Mouse (Mus musculus): ENCODE results near the gene Tmem198. TPM values are rescaled to one million over a fixed set of nuclear protein-coding genes. Genes with fewer than 3 reads are reported as not detected.

Tmem198 gene
- polyA plus RNA-seq, 1 experiment from 2014 or later, result not detected

DNA sequence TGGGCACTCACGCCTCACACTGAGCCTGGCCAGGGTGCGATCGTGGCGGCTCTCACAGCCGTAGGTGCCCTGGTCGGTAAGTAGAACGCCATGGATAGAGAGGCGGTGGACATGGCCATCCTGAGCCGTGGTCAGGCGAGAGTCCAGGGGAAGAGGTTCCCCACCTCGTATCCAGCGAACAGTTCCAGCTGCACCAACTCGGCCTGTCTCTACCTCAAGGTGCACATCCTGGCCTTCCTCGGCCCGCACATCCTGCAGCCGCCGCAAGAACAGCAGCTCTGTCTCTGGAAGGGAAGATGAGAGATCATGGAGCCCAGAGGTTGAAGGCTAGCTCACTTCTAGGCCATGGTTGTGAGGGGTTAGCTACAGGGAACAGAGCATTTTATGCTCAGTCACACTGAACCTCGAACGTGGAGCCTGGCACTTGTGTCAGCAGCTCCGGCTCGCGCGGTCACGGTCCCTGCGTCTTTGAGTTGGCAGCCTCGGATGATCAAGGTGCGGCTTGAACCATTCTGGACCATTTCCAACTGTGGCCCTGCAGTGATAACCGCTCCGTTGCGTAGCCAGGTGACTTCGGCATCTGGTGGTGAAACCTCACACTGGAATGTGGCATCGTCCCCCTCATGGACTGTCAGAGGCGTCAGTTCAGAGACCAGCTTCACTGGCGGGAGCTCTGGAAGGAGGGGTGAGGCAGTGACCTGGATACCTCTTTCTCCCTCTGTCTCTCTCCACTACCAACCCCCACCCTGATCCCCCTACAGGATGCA lies 11.6 kb downstream of the Tmem198 start:
- Histone ChIP-seq H3K36me3 (ENCODE audit: inconsistent target) (no peaks in the 10 kb centered on the region), H3K27ac (no peak overlapping the region), H3K4me3 (ENCODE audit: inconsistent target) (no peak overlapping the region), H3K79me2 (ENCODE audit: inconsistent target) (no peaks in the 10 kb centered on the region)
- WGBS (ENCODE audit: missing documents), result 96% methylated on average over 34 of the region's 34 CpGs

DNA sequence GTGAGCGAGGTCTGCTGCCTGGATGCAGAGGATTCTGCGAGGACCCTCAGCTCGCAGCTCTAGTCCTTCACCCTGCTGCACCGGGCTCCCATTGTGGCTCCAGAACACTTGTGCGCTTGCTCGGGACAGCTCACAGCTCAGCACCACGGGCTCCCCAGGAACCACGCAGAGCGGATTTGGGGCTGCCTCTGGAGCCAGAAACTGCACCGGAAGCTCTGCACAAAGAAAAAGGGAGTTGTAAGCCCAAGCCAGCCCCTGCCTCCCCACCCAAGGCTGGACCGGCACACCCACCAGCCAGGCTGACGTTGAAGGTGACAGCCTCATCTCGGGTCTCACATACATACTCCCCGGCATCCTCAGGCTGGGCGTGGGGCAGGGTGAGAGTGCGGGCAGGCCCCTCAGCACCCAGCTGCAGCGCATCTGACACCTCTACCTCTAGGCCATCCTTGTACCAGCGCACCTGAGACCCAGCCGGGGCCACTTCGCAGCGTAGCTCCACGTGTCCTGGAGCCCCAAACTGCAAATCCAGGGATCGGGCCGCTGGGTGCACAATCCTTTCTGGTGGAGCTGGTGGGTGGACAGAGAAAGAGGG lies 13.3 kb downstream of the Tmem198 start:
- H3K36me3 ChIP-seq (ENCODE audit: inconsistent target), result no peaks in the 10 kb centered on the region
- WGBS (ENCODE audit: missing documents), result 90% methylated on average over 24 of the region's 24 CpGs
- H3K27ac ChIP-seq, result no peak overlapping the region
- H3K79me2 ChIP-seq (ENCODE audit: inconsistent target), result no peaks in the 10 kb centered on the region
- no peak overlapping the region for H3K4me3 ChIP-seq (ENCODE audit: inconsistent target)

DNA sequence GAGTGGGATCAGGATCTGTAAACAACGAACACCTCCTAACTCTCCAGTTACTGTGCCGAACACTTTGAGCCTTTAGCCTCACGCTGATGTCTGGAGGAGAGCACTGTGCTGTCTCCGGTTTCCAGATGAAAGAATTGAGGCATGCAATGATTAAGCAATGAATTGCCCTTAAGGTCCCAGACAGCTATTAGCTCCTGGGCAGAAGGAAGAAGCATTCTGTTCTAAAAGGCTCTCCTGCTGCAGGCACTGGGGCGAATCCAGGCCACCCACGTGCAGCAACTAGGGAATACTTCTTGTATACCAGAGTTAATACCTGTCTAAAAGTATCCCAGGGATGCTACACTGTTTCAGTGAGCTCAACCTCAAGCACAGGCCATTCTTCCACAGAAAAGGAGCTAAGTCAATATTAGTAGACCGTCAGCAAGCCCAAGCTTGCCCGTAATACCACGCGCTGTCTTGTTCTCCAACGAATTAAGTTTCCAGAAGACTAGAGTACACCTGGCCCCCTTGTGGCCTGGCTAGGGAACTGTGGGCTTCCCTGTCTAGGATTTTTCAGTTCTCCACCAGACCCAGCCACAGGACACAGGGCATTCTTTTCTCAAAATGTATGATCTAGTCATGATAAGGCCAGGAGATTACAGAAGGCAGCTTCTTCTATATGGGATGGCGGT lies 15.7 kb downstream of the Tmem198 start:
- no peak overlapping the region for H3K27ac ChIP-seq
- no peak overlapping the region for H3K4me3 ChIP-seq (ENCODE audit: inconsistent target)
- 75% methylated on average over 12 of the region's 12 CpGs for WGBS (ENCODE audit: missing documents)
- H3K79me2 ChIP-seq (ENCODE audit: inconsistent target), result no peaks in the 10 kb centered on the region
- no peaks in the 10 kb centered on the region for H3K36me3 ChIP-seq (ENCODE audit: inconsistent target)

DNA sequence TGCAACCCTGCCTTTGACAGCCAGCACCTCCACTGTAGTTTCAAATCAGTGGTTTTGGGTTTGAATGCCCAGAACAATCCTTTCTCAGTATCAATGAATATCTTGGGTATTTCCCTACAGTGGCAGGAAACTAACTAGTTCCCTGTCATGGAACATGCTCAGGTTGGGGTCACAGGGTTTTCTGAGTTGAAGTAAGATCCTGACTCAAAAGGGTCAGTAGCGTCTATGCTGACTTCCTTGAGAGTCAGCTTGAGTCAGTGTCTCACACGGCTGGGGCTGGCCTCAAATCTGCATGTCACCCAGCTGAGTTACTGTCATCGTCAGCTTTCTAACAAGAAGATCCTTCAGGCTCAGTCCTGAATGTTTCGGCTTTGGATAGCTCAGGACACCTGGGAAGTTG lies 19.6 kb downstream of the Tmem198 start:
- Histone ChIP-seq H3K27ac (no peak overlapping the region), H3K36me3 (ENCODE audit: inconsistent target) (no peaks in the 10 kb centered on the region), H3K79me2 (ENCODE audit: inconsistent target) (no peaks in the 10 kb centered on the region), H3K4me3 (ENCODE audit: inconsistent target) (no peak overlapping the region)
- WGBS (ENCODE audit: missing documents), result 87% methylated on average over 4 of the region's 4 CpGs

DNA sequence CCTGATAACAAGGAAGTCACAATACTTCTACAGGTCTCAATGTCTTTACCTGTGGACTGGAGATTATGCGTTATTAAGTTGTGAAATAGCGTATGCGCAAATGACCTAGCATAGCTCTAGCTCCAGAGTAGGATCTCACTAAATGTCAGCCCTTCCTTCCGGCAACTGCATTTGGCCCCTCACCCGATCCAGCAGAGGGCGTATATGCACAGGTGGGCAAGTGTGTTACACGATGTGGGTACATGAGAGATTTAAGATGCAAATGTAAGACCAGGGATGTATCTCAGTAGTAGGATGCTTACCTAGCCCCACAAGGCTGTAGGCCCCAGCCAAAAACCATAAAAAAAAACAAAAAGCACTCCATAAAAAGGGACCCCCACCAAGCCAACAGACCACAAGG lies 20.1 kb downstream of the Tmem198 start:
- no peaks in the 10 kb centered on the region for H3K79me2 ChIP-seq (ENCODE audit: inconsistent target)
- WGBS (ENCODE audit: missing documents), result 85% methylated on average over 7 of the region's 7 CpGs
- H3K27ac ChIP-seq, result no peak overlapping the region
- no peak overlapping the region for H3K4me3 ChIP-seq (ENCODE audit: inconsistent target)
- no peaks in the 10 kb centered on the region for H3K36me3 ChIP-seq (ENCODE audit: inconsistent target)

DNA sequence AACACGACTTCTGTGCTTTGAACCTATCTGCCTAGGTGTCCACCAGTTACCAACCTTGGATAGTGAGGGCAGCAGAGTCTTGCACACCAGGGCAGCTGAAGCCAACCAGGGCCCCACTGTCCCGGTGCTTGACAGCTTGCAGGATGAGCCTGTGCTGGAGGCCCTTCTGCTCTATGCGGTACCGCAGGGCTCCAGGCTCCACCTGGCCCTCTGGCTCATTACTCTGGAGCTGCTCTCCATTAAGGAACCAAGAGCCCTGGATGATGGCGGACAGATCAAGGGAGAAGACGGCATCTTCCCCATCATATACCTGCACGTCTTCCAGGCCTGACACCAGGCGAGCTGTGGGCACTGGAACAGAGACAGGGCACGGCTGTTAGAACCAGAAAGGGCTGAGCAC lies 22.6 kb downstream of the Tmem198 start:
- WGBS (ENCODE audit: missing documents), result 94% methylated on average over 9 of the region's 9 CpGs
- H3K79me2 ChIP-seq (ENCODE audit: inconsistent target), result no peaks in the 10 kb centered on the region

DNA sequence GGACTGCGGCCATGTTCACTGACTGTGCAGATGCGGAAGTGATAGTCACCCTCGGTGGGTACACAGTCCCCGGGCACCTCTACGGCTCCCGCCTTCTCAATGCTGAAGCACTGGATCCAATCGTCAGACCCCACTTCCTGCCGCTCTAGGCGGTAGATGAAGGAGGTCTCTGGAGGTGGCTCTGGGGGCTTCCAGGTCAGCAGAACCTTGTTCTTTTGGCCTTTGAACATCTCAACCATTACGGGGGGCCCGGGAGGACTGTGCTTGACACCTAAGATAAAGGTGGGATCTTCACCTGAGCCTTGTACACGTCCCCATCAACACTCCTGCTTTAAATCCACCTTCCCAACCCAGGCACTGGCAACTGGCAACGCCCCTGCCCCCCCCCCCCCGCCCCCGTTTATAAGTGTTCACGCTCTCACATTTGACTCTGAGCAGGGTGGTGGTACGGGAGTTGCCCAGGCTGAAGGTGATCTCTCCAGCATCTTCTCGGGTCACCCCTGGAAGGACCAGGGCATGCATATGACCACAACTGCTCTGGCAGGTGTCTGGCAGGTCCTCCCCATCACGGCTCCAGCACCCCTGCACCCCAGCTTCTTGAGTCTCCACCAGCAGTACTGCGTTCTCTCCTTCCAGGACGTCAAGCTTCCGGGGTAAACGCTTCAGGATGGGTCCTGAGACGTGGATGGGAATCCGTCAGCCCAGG lies 23.8 kb downstream of the Tmem198 start:
- no peak overlapping the region for H3K4me3 ChIP-seq (ENCODE audit: inconsistent target)
- WGBS (ENCODE audit: missing documents), result 86% methylated on average over 24 of the region's 25 CpGs
- no peaks in the 10 kb centered on the region for H3K36me3 ChIP-seq (ENCODE audit: inconsistent target)
- H3K27ac ChIP-seq, result no peak overlapping the region
- no peaks in the 10 kb centered on the region for H3K79me2 ChIP-seq (ENCODE audit: inconsistent target)

More for the DNA sequence above, 22.6 kb downstream of the Tmem198 start:
- H3K27ac ChIP-seq, result no peak overlapping the region
- no peak overlapping the region for H3K4me3 ChIP-seq (ENCODE audit: inconsistent target)
- no peaks in the 10 kb centered on the region for H3K36me3 ChIP-seq (ENCODE audit: inconsistent target)

DNA sequence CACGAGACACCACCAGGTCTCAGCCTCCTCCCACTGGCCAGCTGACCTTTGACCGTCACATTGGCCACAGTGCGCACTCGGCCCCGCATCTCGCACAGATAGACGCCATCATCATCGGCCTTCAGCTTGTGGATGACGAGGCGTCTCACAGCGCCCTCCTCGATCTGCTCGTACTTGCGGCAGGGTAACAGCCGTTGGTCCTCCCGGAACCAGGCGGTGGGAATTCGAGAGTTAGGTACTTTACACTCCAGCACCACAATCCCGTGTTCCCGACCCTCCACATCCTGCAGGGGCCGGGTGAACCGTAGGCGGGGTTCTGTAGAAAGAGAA lies 24.3 kb downstream of the Tmem198 start:
- no peak overlapping the region for H3K4me3 ChIP-seq (ENCODE audit: inconsistent target)

DNA sequence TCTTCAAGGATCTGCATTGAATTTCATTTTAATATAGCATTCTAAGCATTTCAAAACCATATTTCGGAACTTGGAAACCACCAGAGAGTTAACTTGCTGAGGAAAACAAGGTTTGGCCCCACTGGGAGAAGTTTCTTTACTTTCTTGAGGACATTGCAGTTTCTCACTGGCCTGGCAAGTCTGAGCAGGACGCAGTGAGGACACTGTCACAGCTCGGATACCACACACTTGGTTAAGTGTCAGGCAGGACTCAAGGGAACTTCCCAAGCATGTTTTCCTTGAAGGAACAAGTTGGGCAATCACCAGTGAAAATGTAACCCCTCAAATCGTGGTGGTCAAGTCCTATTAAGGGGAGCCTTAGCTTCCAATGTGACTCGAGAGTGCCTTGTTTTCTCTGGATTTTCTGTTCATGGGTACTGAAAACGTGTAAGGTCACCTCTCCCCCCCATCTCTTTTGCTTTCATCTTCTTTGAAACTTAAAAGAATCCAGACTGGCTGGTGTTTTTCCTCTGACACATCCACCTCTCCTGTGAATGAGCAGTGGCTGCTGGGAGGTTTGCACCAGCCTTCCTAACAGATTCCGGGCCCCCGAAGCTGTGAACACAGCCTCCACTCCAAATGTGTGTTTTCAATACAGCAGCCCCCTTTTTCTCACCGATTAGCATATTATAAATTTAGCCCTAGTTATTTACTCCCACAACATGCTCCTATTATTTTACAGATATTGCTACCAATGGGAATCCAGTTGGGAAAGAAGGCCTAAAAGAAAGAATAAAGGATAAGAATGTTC lies 25.1 kb downstream of the Tmem198 start:
- Histone ChIP-seq H3K27ac (no peak overlapping the region), H3K36me3 (ENCODE audit: inconsistent target) (no peaks in the 10 kb centered on the region), H3K4me3 (ENCODE audit: inconsistent target) (no peak overlapping the region), H3K79me2 (ENCODE audit: inconsistent target) (no peaks in the 10 kb centered on the region)
- WGBS (ENCODE audit: missing documents), result 81% methylated on average over 6 of the region's 9 CpGs

More for the DNA sequence above, 24.3 kb downstream of the Tmem198 start:
- Histone ChIP-seq H3K79me2 (ENCODE audit: inconsistent target) (no peaks in the 10 kb centered on the region), H3K36me3 (ENCODE audit: inconsistent target) (no peaks in the 10 kb centered on the region), H3K27ac (no peak overlapping the region)
- 98% methylated on average over 23 of the region's 23 CpGs for WGBS (ENCODE audit: missing documents)

DNA sequence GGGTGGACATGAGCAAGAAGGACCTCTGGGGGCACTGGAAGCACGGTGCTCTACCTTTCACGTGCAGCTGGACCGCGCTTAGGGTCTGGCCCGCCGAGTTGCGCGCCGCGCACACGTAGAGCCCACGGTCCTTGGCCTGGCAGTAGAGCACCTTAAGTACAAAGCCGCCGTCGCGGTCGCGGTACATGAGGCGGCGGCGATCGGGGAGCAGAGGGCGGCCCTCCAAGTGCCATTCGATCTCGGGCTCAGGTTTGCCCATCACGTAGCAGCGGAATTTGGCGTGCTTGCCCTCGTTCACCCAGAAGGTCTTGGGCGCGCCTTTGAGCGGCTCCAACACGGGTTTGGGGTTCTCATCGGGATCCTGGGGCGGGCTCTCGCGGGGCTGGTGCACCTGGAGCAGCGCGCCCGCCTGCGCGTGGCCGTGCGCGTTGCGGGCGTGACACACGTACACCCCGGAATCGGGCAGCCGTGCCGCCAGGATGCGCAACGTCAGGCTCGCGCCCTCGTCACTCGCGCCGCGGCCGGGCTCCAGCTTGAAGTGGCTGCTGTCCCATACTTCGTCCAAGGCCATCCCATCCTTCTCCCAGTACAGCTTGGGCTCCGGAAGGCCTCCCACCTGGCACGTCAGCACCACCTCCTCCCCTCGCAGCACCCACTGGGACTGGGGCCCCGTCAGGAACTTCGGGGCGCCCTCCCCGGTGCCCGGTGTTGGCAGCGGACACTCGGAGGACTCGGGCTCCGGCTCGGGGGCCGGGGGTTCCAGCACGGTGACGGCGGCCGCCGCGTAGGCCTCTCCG lies 26.0 kb downstream of the Tmem198 start:
- Histone ChIP-seq H3K4me3 (ENCODE audit: inconsistent target) (no peak overlapping the region), H3K27ac (no peak overlapping the region), H3K36me3 (ENCODE audit: inconsistent target) (no peaks in the 10 kb centered on the region), H3K79me2 (ENCODE audit: inconsistent target) (no peaks in the 10 kb centered on the region)
- 2% methylated on average over 81 of the region's 84 CpGs for WGBS (ENCODE audit: missing documents)

DNA sequence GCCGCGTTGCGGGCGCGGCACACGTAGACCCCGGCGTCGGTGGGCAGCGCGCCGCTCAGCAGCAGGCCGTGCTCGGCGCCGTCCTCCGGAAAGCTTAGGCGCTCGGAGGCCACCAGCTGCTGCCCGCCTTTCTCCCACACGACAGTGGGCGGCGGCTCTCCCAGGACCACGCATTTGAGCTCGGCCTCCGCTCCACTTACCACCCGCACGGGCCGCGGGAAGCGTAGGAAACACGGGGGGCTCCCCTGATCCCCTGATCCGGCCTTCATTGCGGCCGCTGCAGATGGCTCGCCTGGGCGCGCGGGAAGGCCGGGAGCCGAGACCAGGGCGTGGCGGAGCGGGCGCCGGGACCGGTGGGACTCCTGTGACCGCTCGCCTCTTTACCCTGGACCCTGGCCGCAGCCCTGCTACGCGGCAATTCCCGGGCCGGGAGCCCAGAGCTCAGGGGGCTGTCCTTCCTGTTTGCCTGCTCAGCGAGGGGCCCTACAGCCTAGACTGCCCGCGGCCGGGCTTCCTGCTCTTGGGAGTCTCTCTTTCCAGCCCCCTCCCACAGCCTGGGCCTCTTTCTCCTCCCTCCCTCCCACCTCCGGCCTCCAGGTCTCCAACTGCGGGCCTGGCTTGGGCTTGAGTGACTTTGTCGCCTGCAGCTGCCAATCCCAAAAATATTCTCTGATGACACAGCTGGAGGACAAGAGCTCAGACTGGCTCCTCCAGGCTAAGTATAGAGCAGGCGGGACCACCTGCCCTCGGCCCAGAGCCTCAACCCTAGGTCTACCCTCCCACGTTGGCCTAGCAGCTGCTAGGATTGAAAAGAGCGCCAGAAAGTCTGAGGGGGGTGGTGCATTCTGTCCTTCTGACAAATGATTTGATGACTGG lies 26.9 kb downstream of the Tmem198 start, which contains the start of gene Obsl1:
Gene Obsl1 (minus strand): TSS at position 497 of the 876 bp plus-strand sequence.
- no peaks in the 10 kb centered on the region for H3K36me3 ChIP-seq (ENCODE audit: inconsistent target)
- H3K27ac ChIP-seq, result no peak within 1 kb of the TSS
- no peaks in the 10 kb centered on the region for H3K79me2 ChIP-seq (ENCODE audit: inconsistent target)
- 3% methylated on average over 65 of the region's 65 CpGs for WGBS (ENCODE audit: missing documents)
- H3K4me3 ChIP-seq (ENCODE audit: inconsistent target), result no peak within 1 kb of the TSS

DNA sequence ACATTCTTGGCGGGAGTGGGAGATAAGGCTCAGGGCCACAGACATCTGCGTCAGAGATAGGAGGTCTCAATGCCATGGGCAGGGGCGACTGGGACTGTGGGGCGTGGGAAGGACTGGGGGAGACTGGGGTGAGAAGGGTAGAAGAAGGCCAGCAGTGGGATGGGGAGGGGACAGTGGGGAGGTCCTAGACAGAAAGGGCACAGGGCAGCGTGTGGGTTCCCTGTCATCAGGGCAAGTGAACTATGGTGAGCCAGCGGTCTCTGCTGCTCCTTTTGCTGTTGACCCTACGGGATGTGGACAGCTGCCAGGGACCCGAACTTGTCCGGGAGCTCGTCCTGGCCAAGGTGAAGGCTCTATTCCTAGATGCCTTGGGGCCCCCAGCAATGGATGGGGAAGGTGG lies 27.7 kb downstream of the Tmem198 start, which contains the start of gene Inha:
Gene Inha (plus strand): TSS at position 72 of the 400 bp plus-strand sequence.
- WGBS (ENCODE audit: missing documents), result 88% methylated on average over 10 of the region's 10 CpGs
- Histone ChIP-seq H3K36me3 (ENCODE audit: inconsistent target) (no peaks in the 10 kb centered on the region), H3K27ac (no peak within 1 kb of the TSS)

DNA sequence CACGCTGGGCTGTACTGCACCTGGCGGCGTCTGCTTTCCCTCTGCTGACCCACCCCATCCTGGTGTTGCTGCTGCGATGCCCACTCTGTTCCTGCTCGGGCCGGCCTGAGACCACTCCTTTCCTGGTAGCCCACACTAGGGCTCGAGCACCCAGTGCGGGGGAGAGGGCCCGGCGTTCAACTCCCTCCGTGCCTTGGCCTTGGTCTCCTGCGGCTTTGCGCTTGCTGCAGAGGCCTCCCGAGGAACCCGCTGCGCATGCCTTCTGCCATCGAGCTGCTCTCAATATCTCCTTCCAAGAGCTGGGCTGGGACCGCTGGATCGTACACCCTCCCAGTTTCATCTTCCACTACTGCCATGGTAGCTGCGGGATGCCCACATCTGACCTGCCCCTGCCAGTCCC lies 30.3 kb downstream of the Tmem198 start:
- H3K79me2 ChIP-seq (ENCODE audit: inconsistent target), result no peaks in the 10 kb centered on the region
- H3K36me3 ChIP-seq (ENCODE audit: inconsistent target), result no peaks in the 10 kb centered on the region
- H3K27ac ChIP-seq, result no peak overlapping the region
- H3K4me3 ChIP-seq (ENCODE audit: inconsistent target), result no peak overlapping the region
- 93% methylated on average over 20 of the region's 20 CpGs for WGBS (ENCODE audit: missing documents)

More for the DNA sequence above, 27.7 kb downstream of the Tmem198 start, which contains the start of gene Inha:
- no peaks in the 10 kb centered on the region for H3K79me2 ChIP-seq (ENCODE audit: inconsistent target)
- H3K4me3 ChIP-seq (ENCODE audit: inconsistent target), result no peak within 1 kb of the TSS
